Mouse (Mus musculus) hindlimb bud, embryonic 11.5 days (tissue): ENCODE results near the gene Hoxa5.

ENCODE experiments used
- DNase-seq: peaks from one replicate; pipeline ENCODE4 v3.0.0-alpha.2; 2012; ENCODE audit warnings: low read depth, low spot score; ENCODE audit errors: extremely low spot score

Gene Hoxa5

GRCm38 (mm10) chr6:52240389-52241000 is 36.1 kb upstream of the Hoxa5 start, which contains the start of gene Hoxa10:
Hoxa10 (minus strand) TSS chr6:52240854.
- no peak for DNase-seq

GRCm38 (mm10) chr6:52239625-52240388 is 35.4 kb upstream of the Hoxa5 start:
- no peak for DNase-seq

- no peak for DNase-seq
Observed at GRCm38 (mm10) chr6:52238976-52239375, 34.6 kb upstream of the Hoxa5 start.

- DNase-seq: no peak
Observed at GRCm38 (mm10) chr6:52238155-52238545, 33.8 kb upstream of the Hoxa5 start.

- DNase-seq: no peak
Observed at GRCm38 (mm10) chr6:52237346-52238154, 33.2 kb upstream of the Hoxa5 start.

GRCm38 (mm10) chr6:52236806-52237205 is 32.4 kb upstream of the Hoxa5 start:
- no peak for DNase-seq

GRCm38 (mm10) chr6:52235866-52236265 is 31.5 kb upstream of the Hoxa5 start:
- DNase-seq: no peak

- DNase-seq: no peak
Observed at GRCm38 (mm10) chr6:52235267-52235666, 30.9 kb upstream of the Hoxa5 start.

- no peak for DNase-seq
Observed at GRCm38 (mm10) chr6:52234428-52235140, 30.2 kb upstream of the Hoxa5 start.

GRCm38 (mm10) chr6:52233546-52234427 is 29.4 kb upstream of the Hoxa5 start:
- no peak for DNase-seq

- DNase-seq: no peak
Observed at GRCm38 (mm10) chr6:52232984-52233545, 28.7 kb upstream of the Hoxa5 start.

GRCm38 (mm10) chr6:52232568-52232965 is 28.2 kb upstream of the Hoxa5 start:
- DNase-seq: no peak

- DNase-seq: no peak
Observed at GRCm38 (mm10) chr6:52231885-52232567, 27.6 kb upstream of the Hoxa5 start.

GRCm38 (mm10) chr6:52230516-52231165 is 26.3 kb upstream of the Hoxa5 start, which contains the start of gene Hoxa9:
Hoxa9 (minus strand) TSS chr6:52231089.
- no peak for DNase-seq

GRCm38 (mm10) chr6:52229558-52230416 is 25.4 kb upstream of the Hoxa5 start:
- no peak for DNase-seq

GRCm38 (mm10) chr6:52228475-52229465 is 24.4 kb upstream of the Hoxa5 start:
- DNase-seq: no peak
